Mouse (Mus musculus) activated CD4-positive, CD25-positive, alpha-beta regulatory T cell, adult 9 weeks (primary cell): Measurements from ENCODE around the gene Anxa3. TPM values are rescaled to one million over a fixed set of nuclear protein-coding genes. Genes with fewer than 3 reads are reported as not detected.

ENCODE experiments used
- polyA plus RNA-seq: library from polyadenylated mRNA; unstranded; fragments of 100-300 nt; shearing (Covaris generic); gene quantifications from one replicate; pipeline ENCODE4 v1.2.1, GENCODE M21; 2017

The Anxa3 gene
- polyA plus RNA-seq = 2.2 TPM

DNA sequence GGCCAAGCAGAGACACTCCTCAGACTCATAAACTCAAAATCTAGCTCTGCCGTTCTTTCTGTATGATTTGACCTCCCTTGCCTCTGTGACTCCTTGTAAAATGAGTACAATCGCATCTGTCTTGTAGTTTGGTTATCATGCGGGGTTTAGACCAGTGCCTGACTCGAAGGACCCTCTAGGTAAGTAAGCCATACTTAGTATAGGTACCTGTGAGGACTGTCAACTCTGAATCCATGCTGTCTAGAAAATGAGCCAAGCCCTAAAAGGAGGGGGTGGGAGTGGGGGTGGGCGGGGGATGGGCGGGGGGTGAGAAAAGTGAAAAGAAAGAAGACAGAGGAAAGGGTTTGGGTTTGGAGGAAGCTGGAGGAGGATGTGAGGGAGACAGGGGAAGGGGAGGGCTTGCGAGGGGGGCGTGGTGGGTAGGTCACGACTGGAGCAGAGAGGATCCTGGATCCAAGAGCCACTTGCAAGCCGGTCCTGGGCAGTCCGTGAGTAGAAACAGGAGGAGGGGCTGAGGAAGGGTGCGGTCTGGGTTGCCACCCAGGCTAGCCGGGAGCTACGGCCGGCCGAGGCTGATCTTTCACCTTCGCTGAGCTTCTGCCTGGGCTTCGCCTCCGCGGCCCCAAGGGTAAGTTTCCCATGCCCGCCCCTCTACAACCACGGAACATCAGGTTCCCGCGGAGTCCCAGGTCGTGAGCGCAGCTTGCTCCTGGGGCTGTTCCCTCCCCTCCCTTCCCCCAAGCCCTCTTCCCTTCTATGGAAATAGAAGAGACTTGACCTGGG lies at the start of gene Anxa3:
Anxa3 (plus strand) TSS at position 404 of the 783 bp plus-strand sequence.

Other genes starting within 250 kb of the Anxa3 start
- 2.5 TPM for gene Bmp2k, start 204.3 kb downstream of the Anxa3 start, polyA plus RNA-seq